Mouse (Mus musculus) embryonic facial prominence, embryonic 13.5 days (tissue): Measurements from ENCODE around the gene Sec1. TPM values are rescaled to one million over a fixed set of nuclear protein-coding genes. Genes with fewer than 3 reads are reported as not detected.

Source experiments
- ATAC-seq: fragments of 200-750 bp; cut with Nextera tagmentation; 2 replicates; pipeline ENCODE4 v1.8.0; 2017; ENCODE audit warnings: low read depth; ENCODE audit not compliant: insufficient number of reproducible peaks, insufficient read depth, low FRiP score, low TSS enrichment
- H3K27ac ChIP-seq: fragments of 300-500 bp; sonication (generic); 2 replicates; pipeline ENCODE4 v1.5.1; 2015; ENCODE audit warnings: moderate library complexity, mild to moderate bottlenecking, inconsistent platforms
- H3K27me3 ChIP-seq: fragments of 300-500 bp; sonication (generic); 2 replicates; pipeline ENCODE4 v1.6.1; 2015; ENCODE audit warnings: mild to moderate bottlenecking, inconsistent platforms
- H3K36me3 ChIP-seq: fragments of 300-500 bp; sonication (generic); 2 replicates; pipeline ENCODE4 v1.6.1; 2015; ENCODE audit warnings: mild to moderate bottlenecking, inconsistent platforms
- H3K4me1 ChIP-seq: fragments of 300-500 bp; sonication (generic); 2 replicates; pipeline ENCODE4 v1.6.1; 2015; ENCODE audit warnings: inconsistent platforms
- H3K4me2 ChIP-seq: fragments of 300-500 bp; sonication (generic); 2 replicates; pipeline ENCODE4 v1.6.1; 2015; ENCODE audit warnings: moderate library complexity, mild to moderate bottlenecking, inconsistent platforms
- H3K4me3 ChIP-seq: fragments of 300-500 bp; sonication (generic); 2 replicates; pipeline ENCODE4 v1.5.1; 2015; ENCODE audit warnings: mild to moderate bottlenecking, inconsistent platforms
- H3K9ac ChIP-seq: fragments of 300-500 bp; sonication (generic); 2 replicates; pipeline ENCODE4 v1.6.1; 2015; ENCODE audit warnings: mild to moderate bottlenecking, inconsistent platforms
- H3K9me3 ChIP-seq: fragments of 300-500 bp; sonication (generic); 2 replicates; pipeline ENCODE4 v1.6.1; 2016; ENCODE audit warnings: inconsistent platforms
- WGBS: fragments of 180-500 bp; shearing (Covaris S2); methylation state at CpG from one replicate; pipeline ENCODE4 v1.1.7; 2015; ENCODE audit warnings: mixed read lengths; 5-methylcytosine and 5-hydroxymethylcytosine counted together
- polyA plus RNA-seq: library from polyadenylated mRNA; unstranded; fragments of >200 nt; fragmentation: Nextera tagmentation; extraction: Ambion mirVana; gene quantifications from 2 replicates; pipeline ENCODE4 v1.2.1, GENCODE M21; 2015

Sec1 gene
- polyA plus RNA-seq, 1 experiment from 2014 or later = 6.3 TPM

DNA sequence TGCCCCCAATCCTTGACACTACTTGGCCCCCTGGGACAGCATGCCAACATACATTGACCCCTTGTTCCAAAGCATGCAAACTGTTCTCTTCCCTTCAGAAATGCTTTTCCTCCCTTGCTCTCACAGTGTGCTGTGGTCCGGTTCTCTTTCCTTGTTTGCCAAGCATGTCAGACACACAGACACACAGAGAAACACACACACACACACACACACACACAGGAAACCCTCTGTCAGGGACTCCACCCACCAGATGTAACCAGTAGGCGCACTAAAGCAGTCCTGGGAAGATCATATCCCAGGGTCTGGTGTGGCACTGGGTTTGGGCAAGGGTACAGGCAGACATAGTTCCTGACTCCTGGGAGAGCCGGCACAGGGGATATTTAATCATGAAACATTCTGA is 7.4 kb downstream of the Sec1 start:
- no peaks in the 10 kb centered on the region for H3K9me3 ChIP-seq
- H3K4me1 ChIP-seq = peaks cover 48% of the 10 kb centered on the region
- peak overlapping the region; percentile 87; the same call in 1 of the 2 replicates for H3K27ac ChIP-seq
- no peaks in the 10 kb centered on the region for H3K27me3 ChIP-seq
- WGBS = 70% methylated on average over 3 of the region's 3 CpGs
- H3K4me2 ChIP-seq = 0 out of 2 replicates have a peak overlapping the region, but pooled peaks have one; percentile 44
- H3K4me3 ChIP-seq = no peak overlapping the region
- H3K36me3 ChIP-seq = no peaks in the 10 kb centered on the region
- H3K9ac ChIP-seq = peak overlapping the region; percentile 21; the same call in 1 of the 2 replicates
- ATAC-seq = no peak

DNA sequence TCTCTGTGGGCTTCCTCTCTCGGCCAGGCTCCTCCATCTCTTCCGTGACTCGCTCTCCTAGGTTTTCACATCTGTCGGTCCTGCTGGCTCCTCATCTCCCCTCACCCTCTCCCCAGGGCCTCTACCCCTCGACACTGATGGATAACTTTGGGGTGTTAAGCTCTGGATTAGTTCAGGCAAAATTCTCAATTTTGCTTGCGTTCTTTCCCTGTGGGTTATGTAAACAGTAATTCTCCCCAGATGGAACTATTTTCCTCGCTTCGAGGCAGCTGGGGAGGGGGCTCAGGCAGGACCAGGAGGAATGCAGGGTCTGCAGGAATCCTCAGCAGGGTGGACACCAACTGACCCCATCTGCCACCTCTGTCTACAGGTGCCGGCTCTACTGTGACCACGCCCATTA is 8.4 kb downstream of the Sec1 start:
- no peak for ATAC-seq
- Histone ChIP-seq H3K9me3 (no peaks in the 10 kb centered on the region), H3K4me3 (0 out of 2 replicates have a peak overlapping the region, but pooled peaks have one; percentile 18), H3K4me2 (peak overlapping the region; percentile 44), H3K27ac (peak overlapping the region; percentile 87), H3K9ac (peak overlapping the region; percentile 57), H3K4me1 (peaks cover 48% of the 10 kb centered on the region), H3K36me3 (no peaks in the 10 kb centered on the region), H3K27me3 (no peaks in the 10 kb centered on the region)
- WGBS = 17% methylated on average over 10 of the region's 10 CpGs

DNA sequence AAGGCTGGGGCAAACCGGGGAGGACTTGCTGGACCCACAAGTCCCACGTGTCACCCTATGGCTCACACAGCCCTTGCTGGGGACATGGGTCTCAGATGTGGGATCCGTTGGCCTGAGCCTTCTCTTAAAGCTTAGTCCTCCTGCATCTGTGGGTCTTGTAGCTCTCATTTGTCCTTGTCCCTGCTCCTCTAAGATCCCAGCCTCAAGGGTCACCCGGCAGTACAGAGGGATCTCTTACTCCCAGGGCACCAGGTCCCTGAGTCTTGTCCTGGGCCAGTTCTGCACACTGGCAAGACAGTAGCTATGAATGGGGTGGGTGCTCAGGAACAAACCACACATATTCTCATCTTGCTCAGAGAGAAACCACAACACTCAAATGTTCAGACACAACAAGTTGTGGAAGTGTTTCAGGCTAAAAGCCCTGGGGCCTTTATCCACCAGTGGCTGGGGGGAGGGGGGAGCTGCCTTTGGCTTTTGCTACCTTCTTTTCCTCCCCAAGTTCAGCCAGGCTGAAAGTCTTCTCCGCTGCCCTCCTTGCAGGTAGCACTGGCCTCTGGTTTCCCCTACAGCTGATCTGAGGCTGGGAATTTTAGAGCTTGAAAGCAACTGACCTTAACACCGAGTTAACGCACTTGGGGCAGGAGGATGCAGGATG is 10.7 kb downstream of the Sec1 start, which contains the start of gene Ntn5:
TSS of gene Ntn5 (plus strand) at position 627 of the 655 bp plus-strand sequence.
- Histone ChIP-seq H3K4me2 (peak within 1 kb of the TSS; percentile 50), H3K27ac (peak within 1 kb of the TSS; percentile 87), H3K27me3 (no peaks in the 10 kb centered on the region), H3K4me1 (peaks cover 48% of the 10 kb centered on the region), H3K4me3 (peak within 1 kb of the TSS; percentile 7; the same call in 1 of the 2 replicates), H3K9ac (peak within 1 kb of the TSS; percentile 57; the same call in 1 of the 2 replicates), H3K9me3 (no peaks in the 10 kb centered on the region), H3K36me3 (no peaks in the 10 kb centered on the region)
- WGBS = 69% methylated on average over 7 of the region's 7 CpGs
- ATAC-seq = no peak

DNA sequence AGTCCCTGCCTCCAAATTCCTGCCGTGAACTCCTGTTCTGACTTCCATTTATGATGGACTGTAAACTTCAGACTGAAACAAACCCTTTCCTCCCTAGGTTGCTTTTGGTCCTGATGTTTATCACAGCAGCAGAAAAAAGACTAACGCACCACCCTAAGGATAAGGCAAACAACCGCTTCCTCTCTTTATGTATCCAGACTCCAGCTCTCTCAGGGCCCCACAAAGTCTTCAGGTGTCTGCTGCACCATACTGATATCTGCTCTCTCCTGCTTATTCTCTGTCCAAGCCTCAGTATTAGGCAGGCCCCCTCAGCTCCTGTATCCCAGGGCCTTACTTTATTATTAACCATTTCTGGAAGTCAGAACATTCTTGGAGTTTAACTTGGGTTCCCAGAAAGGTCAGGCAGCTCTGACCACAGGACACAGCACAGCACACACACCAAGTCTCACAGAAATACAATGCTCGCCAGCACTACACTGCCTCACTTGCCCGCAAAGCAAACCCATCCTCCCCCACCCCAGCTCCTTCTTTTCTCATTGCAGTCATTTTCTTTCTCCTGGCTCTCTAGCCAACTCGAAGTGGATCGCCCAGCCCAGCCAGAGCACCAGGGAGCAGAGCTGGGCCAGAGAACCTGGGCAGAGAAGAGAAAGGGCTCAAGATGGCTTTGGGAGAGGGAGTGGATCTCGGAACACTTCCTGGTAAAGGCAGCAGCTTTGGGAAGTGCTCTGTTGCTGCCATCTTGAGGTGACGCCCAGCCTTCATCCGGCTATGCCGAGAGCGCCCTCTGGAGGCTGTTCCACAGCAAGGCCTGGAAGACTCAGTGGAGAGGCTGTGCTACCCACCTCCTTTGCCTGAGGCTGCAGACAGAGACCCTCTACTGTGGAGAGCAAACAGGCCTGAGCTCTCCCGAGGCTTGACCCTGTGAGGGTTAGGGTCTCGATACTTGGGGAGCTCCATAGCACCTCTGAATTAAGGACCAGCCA is 11.8 kb downstream of the Sec1 start:
- H3K27me3 ChIP-seq = no peaks in the 10 kb centered on the region
- ATAC-seq = no peak; the same call in 1 of the 2 replicates
- no peaks in the 10 kb centered on the region for H3K36me3 ChIP-seq
- H3K4me2 ChIP-seq = peak overlapping the region; percentile 50
- H3K27ac ChIP-seq = peak overlapping the region; percentile 51; the same call in 1 of the 2 replicates
- H3K4me3 ChIP-seq = 0 out of 2 replicates have a peak overlapping the region, but pooled peaks have one; percentile 13
- H3K9ac ChIP-seq = peak overlapping the region; percentile 41; the same call in 1 of the 2 replicates
- H3K4me1 ChIP-seq = peaks cover 48% of the 10 kb centered on the region
- H3K9me3 ChIP-seq = no peaks in the 10 kb centered on the region
- WGBS = 30% methylated on average over 14 of the region's 14 CpGs

DNA sequence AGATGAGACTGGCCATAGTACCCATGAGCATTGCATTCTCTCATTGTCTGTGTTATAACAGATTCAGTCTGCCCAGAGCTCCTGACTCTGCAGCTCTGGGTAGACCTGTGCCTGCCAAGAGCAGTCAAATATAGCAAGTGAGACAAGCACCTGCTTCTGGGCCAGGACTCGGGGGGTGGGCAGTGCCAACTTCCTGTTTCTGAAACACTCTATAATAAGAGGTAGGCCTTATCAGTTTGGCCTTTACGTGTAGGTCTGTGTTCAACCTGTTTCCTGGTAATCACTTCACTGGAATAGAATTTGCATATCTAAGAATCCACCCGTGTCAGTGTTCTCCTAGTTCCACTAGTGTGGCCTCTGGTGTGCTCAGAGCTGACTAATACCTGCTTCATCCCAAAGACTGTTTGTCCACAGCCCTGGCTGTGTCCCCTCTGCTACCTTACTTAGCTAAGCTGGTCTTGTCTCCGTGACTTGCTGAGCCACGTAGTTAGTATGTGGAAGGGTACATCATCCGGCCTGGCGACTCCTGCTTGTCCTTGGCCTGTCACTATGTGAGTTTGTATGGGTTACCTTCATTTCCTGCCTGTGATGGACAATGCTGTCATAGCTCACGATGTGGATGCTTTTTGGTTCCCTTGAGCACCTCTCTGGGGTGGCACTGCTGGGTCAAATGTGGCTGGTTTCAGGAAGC is 13.0 kb downstream of the Sec1 start:
- no peak for ATAC-seq
- WGBS = 84% methylated on average over 8 of the region's 8 CpGs

DNA sequence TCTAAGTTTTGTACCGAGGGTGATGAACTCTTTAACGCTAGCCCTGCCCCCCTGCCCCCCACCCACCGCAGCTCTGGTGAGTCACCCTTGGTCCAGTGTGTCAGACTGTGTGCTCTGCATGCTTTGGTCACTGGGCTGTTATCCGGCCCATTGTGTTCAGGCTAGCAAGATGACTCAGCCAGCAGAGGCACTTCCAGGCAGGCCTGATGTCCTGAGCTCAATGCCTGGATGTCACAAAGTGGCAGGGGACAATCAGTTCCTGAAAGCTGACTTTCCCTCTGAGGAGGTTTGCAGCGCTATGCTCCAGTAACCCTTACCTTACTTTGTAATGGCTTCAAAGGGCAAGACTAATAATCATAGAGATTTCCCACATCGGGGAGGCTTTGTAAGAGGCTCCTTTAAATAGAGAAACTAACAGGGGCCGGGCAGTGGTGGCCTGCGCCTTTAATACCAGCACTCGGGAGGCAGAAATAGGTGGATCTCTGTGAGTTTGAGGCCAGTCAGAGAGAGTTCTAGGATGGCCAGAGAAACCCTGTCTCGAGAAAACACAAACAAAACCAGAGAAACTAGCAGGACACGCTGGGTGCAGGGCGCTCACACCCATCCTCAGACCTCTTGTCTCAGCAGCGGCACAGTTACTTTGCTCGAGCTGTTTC is 14.1 kb downstream of the Sec1 start:
- 76% methylated on average over 14 of the region's 14 CpGs for WGBS

More for the DNA sequence above, 13.0 kb downstream of the Sec1 start:
- Histone ChIP-seq H3K4me3 (no peak overlapping the region), H3K27me3 (no peaks in the 10 kb centered on the region), H3K4me2 (no peak overlapping the region), H3K9ac (no peak overlapping the region), H3K27ac (no peak overlapping the region), H3K9me3 (no peaks in the 10 kb centered on the region), H3K36me3 (no peaks in the 10 kb centered on the region), H3K4me1 (peaks cover 41% of the 10 kb centered on the region)

DNA sequence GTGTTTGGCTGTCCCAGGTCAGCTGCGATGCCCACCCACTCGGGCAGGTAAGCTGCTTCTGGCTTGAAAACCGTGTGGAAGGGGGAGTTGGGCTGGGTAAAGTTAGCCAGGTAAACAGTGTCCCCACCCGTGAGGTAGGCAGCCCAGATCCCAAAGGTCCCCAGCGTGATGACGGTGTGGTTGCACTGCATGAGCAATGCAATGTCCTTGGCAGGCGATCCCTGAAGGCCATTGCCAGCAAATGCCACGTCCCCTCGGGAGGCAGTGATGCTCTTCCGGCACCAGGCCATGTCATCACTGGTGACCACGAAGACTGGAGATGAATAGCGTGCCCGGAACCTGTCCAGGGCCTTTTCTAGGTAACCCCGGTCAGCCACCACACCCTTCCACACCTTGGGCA is 15.7 kb downstream of the Sec1 start:
- Histone ChIP-seq H3K9ac (no peak overlapping the region), H3K9me3 (no peaks in the 10 kb centered on the region), H3K4me2 (no peak overlapping the region), H3K4me1 (peaks cover 16% of the 10 kb centered on the region), H3K36me3 (no peaks in the 10 kb centered on the region), H3K27me3 (no peaks in the 10 kb centered on the region), H3K27ac (no peak overlapping the region), H3K4me3 (no peak overlapping the region)
- 93% methylated on average over 14 of the region's 14 CpGs for WGBS
- no peak for ATAC-seq

More for the DNA sequence above, 14.1 kb downstream of the Sec1 start:
- H3K36me3 ChIP-seq = no peaks in the 10 kb centered on the region
- no peak for ATAC-seq
- H3K4me3 ChIP-seq = no peak overlapping the region
- H3K27me3 ChIP-seq = no peaks in the 10 kb centered on the region
- no peak overlapping the region for H3K9ac ChIP-seq
- no peak overlapping the region for H3K27ac ChIP-seq
- peaks cover 30% of the 10 kb centered on the region for H3K4me1 ChIP-seq
- H3K9me3 ChIP-seq = no peaks in the 10 kb centered on the region
- no peak overlapping the region for H3K4me2 ChIP-seq

DNA sequence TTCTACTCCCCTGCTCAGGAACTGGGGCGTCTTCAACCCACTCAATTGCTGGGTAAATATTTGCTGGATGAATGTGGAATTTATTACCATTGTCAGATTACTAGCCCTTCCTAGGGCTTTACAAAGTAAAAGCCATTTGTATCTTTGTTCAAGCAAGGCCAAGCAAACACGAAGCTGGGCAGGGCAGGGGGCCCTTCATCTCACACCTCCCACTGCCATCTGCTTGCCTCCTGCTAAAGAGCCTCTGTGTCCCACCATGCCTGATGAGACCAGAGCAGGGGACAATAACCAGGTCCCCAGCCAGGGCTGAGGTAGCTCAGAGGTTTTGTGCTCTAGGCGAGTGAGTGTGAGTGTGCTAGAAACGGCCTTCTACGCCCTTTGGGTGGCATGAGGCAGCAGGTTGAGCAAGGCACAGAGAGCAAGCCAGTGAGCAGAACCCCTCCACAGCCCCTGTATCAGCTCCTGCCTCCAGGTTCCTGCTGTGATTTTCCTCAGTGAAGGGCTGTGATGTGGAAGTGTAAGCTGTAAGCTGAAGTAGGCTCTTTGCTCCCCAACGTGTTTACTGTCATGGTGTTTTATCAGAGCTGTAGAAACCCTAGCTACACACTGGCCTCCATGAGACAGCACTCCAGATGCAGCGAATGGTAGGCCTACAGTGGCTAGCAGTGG is 16.4 kb downstream of the Sec1 start:
- H3K4me2 ChIP-seq = no peak overlapping the region
- no peak overlapping the region for H3K9ac ChIP-seq
- no peak overlapping the region for H3K4me3 ChIP-seq
- no peaks in the 10 kb centered on the region for H3K27me3 ChIP-seq
- peaks cover 8% of the 10 kb centered on the region for H3K4me1 ChIP-seq
- 80% methylated on average over 7 of the region's 7 CpGs for WGBS
- H3K27ac ChIP-seq = no peak overlapping the region
- H3K36me3 ChIP-seq = no peaks in the 10 kb centered on the region
- ATAC-seq = no peak
- no peaks in the 10 kb centered on the region for H3K9me3 ChIP-seq

DNA sequence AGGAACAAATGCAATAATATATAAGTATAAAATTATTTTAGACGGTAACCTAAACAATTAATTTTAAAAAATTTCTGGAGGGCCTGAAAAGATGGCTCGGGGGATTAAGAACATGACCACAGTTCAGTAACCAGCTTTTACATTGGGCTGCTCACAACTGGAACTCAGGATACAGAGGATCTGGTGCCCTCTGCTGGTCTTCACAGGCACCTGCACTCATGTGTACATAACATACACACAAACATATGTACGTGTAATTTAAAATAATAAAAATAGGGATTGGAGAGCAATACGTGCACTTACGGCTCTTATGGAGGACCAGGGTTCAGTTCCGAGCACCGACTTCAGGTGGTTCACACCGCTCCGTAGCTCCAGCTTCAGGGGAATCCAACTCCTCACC is 25.3 kb downstream of the Sec1 start:
- WGBS = 98% methylated on average over 9 of the region's 9 CpGs
- H3K27me3 ChIP-seq = no peaks in the 10 kb centered on the region
- H3K4me3 ChIP-seq = no peak overlapping the region

DNA sequence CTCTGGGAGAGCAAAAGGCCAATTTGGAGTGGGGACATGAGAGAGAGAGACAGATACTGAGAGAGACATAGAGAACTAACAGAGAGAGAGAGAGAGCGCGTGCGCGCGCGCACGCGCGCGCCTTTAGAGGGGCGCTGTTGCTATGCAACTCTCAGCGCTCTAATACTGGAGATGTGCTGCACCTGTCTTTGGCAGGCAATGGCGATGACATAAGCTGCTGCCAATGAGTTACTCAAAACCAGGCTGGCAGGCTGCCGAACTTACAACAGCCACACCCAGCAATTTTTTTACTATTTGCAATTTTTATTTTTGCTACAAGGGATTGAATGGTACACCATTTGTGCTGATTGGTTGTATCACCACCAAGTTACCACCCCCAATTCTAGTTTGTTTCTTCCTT is 26.4 kb downstream of the Sec1 start:
- WGBS = 75% methylated on average over 14 of the region's 14 CpGs
- peaks cover 3% of the 10 kb centered on the region; the same call in 1 of the 2 replicates for H3K9me3 ChIP-seq
- no peak overlapping the region for H3K27ac ChIP-seq
- no peak overlapping the region for H3K9ac ChIP-seq
- ATAC-seq = no peak
- H3K4me2 ChIP-seq = no peak overlapping the region
- H3K4me3 ChIP-seq = no peak overlapping the region
- H3K36me3 ChIP-seq = no peaks in the 10 kb centered on the region
- peaks cover 19% of the 10 kb centered on the region for H3K4me1 ChIP-seq
- H3K27me3 ChIP-seq = no peaks in the 10 kb centered on the region

More for the DNA sequence above, 25.3 kb downstream of the Sec1 start:
- no peak for ATAC-seq
- Histone ChIP-seq H3K9me3 (peaks cover 3% of the 10 kb centered on the region; the same call in 1 of the 2 replicates), H3K4me1 (peaks cover 18% of the 10 kb centered on the region), H3K4me2 (no peak overlapping the region), H3K27ac (no peak overlapping the region), H3K9ac (no peak overlapping the region), H3K36me3 (no peaks in the 10 kb centered on the region)
